Mouse (Mus musculus): ENCODE measurements around the gene Nadsyn1.

The Nadsyn1 gene

GRCm38 (mm10) chr7:143801195-143802065, 21.2 kb downstream of the Nadsyn1 start:
- DNase-seq: no peak

- no peak for DNase-seq
Measured at GRCm38 (mm10) chr7:143800770-143801169, 21.9 kb downstream of the Nadsyn1 start.

GRCm38 (mm10) chr7:143798783-143799182, 23.9 kb downstream of the Nadsyn1 start:
- DNase-seq: no peak

- DNase-seq: peak; percentile 81
Measured at GRCm38 (mm10) chr7:143793121-143793520, 29.5 kb downstream of the Nadsyn1 start.

GRCm38 (mm10) chr7:143792336-143792985, 30.2 kb downstream of the Nadsyn1 start:
- peak; percentile 58 for DNase-seq

- peak; percentile 88 for DNase-seq
Measured at GRCm38 (mm10) chr7:143783996-143784829, 38.4 kb downstream of the Nadsyn1 start, which contains the start of gene Mrgpre. Gene Mrgpre (minus strand): TSS chr7:143784500.

- DNase-seq: no peak
Measured at GRCm38 (mm10) chr7:143783378-143783995, 39.2 kb downstream of the Nadsyn1 start.

DNA sequence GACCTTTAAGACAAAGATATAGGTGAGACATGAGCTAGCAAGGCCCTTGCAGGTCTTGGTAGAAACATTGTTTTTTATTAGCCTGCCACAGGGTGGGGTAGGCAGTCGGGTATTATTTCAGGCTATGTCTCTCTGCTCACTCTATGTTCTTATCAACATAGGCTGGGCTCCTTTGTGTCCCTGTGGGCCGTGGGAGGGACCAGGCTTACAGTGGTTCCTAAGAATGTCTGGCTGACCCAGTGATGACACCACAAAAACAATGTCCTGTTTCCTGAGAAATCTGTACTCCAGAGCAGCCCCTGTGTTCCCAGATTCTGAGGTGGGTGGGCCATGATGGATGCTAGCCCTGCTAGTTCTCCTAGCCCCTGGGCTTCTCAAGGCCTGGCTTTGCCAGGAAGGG, 45.3 kb downstream of the Nadsyn1 start:
- DNase-seq: peak; percentile 40

- no peak for DNase-seq
Measured at GRCm38 (mm10) chr7:143776137-143776536, 46.5 kb downstream of the Nadsyn1 start.

DNA sequence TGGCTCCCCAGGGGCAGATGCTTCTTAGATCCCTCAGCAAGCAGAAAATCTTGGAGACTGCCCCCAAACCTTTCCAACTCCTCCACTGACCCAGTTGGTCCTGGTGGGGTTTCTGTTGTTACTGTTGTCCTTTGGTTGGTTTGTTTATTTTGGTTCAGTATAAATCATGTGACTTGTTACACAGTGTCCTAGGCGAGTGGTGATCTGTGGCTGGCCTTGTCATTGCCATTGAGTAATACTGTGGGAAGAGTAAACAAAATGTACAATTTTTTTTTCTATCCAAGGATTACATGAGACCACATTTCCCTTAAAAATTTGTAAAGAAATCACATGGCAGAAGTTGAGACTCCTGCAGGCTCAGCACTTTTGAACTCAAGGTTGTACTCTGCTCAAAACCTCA, 53.2 kb downstream of the Nadsyn1 start:
- no peak for DNase-seq

GRCm38 (mm10) chr7:143768267-143768666, 54.4 kb downstream of the Nadsyn1 start:
- no peak for DNase-seq

- no peak for DNase-seq
Measured at GRCm38 (mm10) chr7:143766893-143767292, 55.8 kb downstream of the Nadsyn1 start, which contains the start of gene Mrgprg. Gene Mrgprg (minus strand): TSS chr7:143766993.

DNA sequence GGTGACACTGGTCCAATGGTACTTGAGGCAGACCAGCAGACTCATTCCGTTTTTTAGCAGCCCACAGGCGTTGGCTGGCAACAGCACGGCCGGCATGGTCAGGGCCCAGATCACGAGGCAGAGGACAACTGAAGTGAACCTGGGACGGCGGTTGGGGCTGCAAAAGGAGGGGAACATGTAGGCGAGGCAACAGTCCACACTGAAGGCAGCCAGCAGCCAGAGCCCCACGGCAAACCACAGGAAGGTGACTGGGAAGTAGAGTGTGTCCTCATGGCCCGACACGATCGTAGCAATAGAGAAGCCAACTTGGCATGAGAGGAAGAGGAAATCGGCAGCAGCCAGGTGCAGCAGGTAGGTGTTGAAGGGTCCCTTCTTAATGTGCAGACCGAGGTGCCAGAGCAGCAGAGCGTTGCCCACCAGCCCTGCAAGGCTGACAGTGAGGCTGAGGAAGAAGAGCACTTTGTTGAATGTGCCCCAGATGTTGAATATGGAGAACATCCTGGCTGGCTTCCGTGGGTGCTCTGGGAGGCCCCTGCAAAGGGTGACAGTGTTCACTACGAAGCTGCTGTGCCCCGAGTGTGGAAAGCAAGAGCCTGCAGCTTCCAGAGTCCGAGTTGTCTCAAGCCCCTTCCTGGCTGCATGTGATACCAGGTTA, 57.6 kb downstream of the Nadsyn1 start:
- no peak for DNase-seq

GRCm38 (mm10) chr7:143763794-143764193, 58.9 kb downstream of the Nadsyn1 start:
- no peak for DNase-seq

GRCm38 (mm10) chr7:143758956-143759355, 63.7 kb downstream of the Nadsyn1 start:
- DNase-seq: no peak

GRCm38 (mm10) chr7:143757696-143758095, 65.0 kb downstream of the Nadsyn1 start:
- DNase-seq: peak; percentile 34

DNA sequence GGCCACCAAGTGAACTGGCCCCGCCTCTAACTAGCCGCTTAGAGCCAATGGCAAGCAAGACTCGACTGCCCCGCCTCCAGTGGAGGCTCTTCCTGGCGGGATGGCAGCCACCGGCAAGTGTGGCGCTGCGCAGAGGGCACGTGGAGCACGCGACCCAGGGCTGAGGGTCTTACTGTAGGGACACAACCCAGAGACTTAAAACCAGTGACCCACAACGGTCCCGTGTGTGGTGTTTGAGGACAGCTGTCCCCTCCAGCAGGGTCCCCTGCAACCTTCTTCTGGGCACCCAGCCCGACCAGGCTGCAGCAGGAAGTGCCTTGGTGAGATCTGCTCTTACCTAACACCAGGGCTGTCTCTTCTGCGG, 65.6 kb downstream of the Nadsyn1 start:
- peak; percentile 80 for DNase-seq

GRCm38 (mm10) chr7:143756125-143757026, 66.3 kb downstream of the Nadsyn1 start, which contains the start of gene Osbpl5:
Gene Osbpl5 (minus strand): TSS chr7:143756985.
- DNase-seq: no peak

DNA sequence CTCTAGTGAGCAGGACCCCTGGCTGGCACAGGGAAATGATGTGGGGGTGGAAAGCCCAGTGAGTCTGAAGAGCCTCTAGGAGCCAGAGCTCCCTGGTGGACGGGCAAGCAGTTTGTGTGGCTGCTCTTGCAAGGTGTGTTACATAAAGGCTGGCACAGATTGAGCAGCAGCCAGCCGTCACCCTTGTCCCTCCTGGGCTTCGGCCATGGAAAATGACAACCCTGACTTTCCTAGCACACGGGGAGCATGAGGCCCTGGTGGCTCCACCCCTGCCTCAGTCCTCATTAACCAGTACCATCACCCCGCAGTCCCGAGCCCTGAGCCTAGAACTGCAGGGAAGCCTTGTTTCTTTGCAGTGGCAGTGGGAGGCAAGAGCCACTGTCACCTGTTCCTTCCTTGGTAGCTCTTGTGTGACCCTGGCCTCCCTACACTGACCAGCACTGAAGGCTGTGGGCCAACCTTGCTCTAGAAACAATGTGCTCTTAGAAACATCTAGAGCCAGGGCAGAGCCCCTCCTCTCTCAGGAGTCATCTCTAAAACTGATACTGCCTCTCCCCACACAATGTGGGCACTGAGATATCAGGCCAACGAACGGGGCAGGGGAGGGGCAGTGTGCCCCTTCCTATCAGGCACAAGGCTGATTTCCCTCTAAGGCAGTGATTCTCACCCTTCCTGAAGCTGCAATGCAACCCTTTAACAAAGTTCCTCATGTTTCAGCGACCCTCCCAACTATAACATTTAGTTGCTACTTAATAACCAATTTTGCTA, 67.1 kb downstream of the Nadsyn1 start:
- peak; percentile 29 for DNase-seq

Data from kidney, adult 11 months (tissue).